Mouse (Mus musculus): ENCODE data around the gene Smad6. TPM values are rescaled to one million over a fixed set of nuclear protein-coding genes. Genes with fewer than 3 reads are reported as not detected.
A peak's percentile ranks its signal among the peaks of the same experiment; 100 is the strongest.

Smad6 gene
- polyA plus RNA-seq, 2 experiments, result 1.8 to 3.9 TPM

DNA sequence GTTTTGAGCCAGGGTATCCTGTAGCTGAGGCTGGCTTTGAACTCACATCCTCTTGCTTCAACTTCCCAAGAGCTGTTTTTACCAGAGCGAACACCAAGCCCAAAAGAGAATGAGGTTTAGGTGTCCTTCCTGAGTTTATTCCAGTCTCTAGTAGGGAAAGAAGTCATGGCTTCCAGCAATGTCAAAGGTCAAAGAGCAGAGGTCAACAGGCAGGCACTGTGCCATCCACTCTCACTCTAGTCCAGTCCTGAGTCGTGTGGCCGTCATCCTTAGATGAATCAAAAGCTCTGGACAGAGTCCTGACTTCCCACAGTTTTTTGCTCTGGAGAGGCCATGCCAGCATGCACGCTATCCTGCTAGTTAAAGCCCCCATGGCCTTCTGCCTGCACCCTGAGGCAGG, 30.7 kb downstream of the Smad6 start:
- Histone ChIP-seq H3K9ac (replicated peaks) (no peak overlapping the region), H3K4me1 (replicated peaks; ENCODE audit: control insufficient read depth in 2 of 2, insufficient read depth in 2 of 2, low read length in 1 of 2) (peaks cover 0 to 17% of the 10 kb centered on the region in 2 experiments; a peak in 3 of 4 replicates), H3K27me3 (ENCODE audit: control insufficient read depth, insufficient read depth, low read length) (no peaks in the 10 kb centered on the region), H3K36me3 (replicated peaks; ENCODE audit: control insufficient read depth, insufficient read depth, low read depth) (no peaks in the 10 kb centered on the region), H3K4me2 (ENCODE audit: low read depth) (no peak overlapping the region), H3K4me3 (ENCODE audit: insufficient read depth in 1 of 2, low read depth in 2 of 2, low read length in 2 of 2) (no peak overlapping the region), H3K9me3 (ENCODE audit: control insufficient read depth, low read length) (no peaks in the 10 kb centered on the region), H3K27ac (no peak overlapping the region)
- ATAC-seq (ENCODE audit: insufficient read depth) (no peak), DNase-seq (ENCODE audit: low read depth in 3 of 3, low spot score in 3 of 3) (no peak)
- 60% methylated on average over 4 of the region's 4 CpGs for whole genome bisulfite sequencing (ENCODE audit: insufficient replicate concordance)
- TF ChIP-seq EP300 (IDR thresholded peaks at IDR 0.05; ENCODE audit: low read depth), result no peak
- no peak for TF ChIP-seq CTCF (IDR thresholded peaks at IDR 0.05; ENCODE audit: low read depth)

DNA sequence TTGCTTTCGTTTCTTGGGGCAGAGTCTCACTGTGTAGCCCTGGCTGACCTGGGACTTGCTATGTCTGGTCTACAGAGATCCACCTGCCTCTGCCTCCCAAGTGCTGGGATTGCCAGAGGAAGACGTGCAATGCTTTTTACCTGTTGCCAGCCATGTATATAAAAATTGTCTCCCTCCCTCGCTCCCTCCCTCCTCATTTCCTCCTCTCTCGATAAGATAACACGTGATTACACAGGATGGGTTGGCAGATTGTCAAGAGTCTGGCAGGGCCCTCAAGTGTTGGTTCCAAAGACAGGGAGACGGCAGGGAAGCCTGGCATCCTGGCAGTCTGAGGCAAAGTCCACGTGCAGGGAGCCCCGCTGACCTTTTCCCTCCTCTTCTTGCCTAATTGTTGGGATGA, 32.2 kb downstream of the Smad6 start:
- no peak for ATAC-seq (ENCODE audit: insufficient read depth)
- Histone ChIP-seq H3K27ac (no peak overlapping the region), H3K4me3 (ENCODE audit: insufficient read depth in 1 of 2, low read depth in 2 of 2, low read length in 2 of 2) (no peak overlapping the region), H3K4me1 (replicated peaks; ENCODE audit: control insufficient read depth in 2 of 2, insufficient read depth in 2 of 2, low read length in 1 of 2) (peaks cover 0 to 22% of the 10 kb centered on the region in 2 experiments; a peak in 3 of 4 replicates), H3K9me3 (ENCODE audit: control insufficient read depth, low read length) (no peaks in the 10 kb centered on the region), H3K4me2 (ENCODE audit: low read depth) (no peak overlapping the region), H3K9ac (replicated peaks) (no peak overlapping the region), H3K36me3 (replicated peaks; ENCODE audit: control insufficient read depth, insufficient read depth, low read depth) (no peaks in the 10 kb centered on the region), H3K27me3 (ENCODE audit: control insufficient read depth, insufficient read depth, low read length) (no peaks in the 10 kb centered on the region)
- TF ChIP-seq EP300 (IDR thresholded peaks at IDR 0.05; ENCODE audit: low read depth) (no peak), CTCF (IDR thresholded peaks at IDR 0.05; ENCODE audit: low read depth) (no peak)
- no peak for DNase-seq (ENCODE audit: low read depth in 3 of 3, low spot score in 3 of 3)
- WGBS (ENCODE audit: insufficient replicate concordance), result 33% methylated on average over 8 of the region's 8 CpGs

DNA sequence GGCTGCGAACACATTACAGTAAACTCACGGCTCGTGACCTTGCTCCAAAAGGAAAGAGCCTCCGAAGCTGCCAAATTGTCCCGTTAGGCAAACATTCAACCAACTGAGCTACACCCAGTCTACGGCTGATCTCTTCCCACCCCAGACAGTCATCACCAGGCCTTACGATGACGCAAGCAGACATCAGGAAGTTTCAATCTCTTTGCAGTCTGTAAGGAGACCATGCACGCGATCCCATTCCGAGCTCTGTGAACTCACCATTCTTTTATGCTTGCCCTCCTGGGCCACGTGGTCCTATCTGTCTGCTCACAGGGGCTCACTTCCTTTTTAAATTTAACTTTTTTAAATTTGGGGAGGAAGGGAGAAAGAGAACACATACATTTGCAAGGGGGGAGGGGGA, 32.6 kb downstream of the Smad6 start:
- peaks cover 0 to 26% of the 10 kb centered on the region in 2 experiments for H3K4me1 ChIP-seq (replicated peaks; ENCODE audit: control insufficient read depth in 2 of 2, insufficient read depth in 2 of 2, low read length in 1 of 2)
- 48% methylated on average over 12 of the region's 12 CpGs for WGBS (ENCODE audit: insufficient replicate concordance)
- ATAC-seq (ENCODE audit: insufficient read depth) (no peak), DNase-seq (ENCODE audit: low read depth in 3 of 3, low spot score in 3 of 3) (no peak)
- no peak overlapping the region for H3K9ac ChIP-seq (replicated peaks)
- no peaks in the 10 kb centered on the region for H3K9me3 ChIP-seq (ENCODE audit: control insufficient read depth, low read length)
- no peak overlapping the region for H3K4me2 ChIP-seq (ENCODE audit: low read depth)
- no peaks in the 10 kb centered on the region for H3K36me3 ChIP-seq (replicated peaks; ENCODE audit: control insufficient read depth, insufficient read depth, low read depth)
- H3K4me3 ChIP-seq (ENCODE audit: insufficient read depth in 1 of 2, low read depth in 2 of 2, low read length in 2 of 2), result no peak overlapping the region
- no peaks in the 10 kb centered on the region for H3K27me3 ChIP-seq (ENCODE audit: control insufficient read depth, insufficient read depth, low read length)
- H3K27ac ChIP-seq, result no peak overlapping the region
- TF ChIP-seq EP300 (IDR thresholded peaks at IDR 0.05; ENCODE audit: low read depth), result no peak
- TF ChIP-seq CTCF (IDR thresholded peaks at IDR 0.05; ENCODE audit: low read depth), result no peak

DNA sequence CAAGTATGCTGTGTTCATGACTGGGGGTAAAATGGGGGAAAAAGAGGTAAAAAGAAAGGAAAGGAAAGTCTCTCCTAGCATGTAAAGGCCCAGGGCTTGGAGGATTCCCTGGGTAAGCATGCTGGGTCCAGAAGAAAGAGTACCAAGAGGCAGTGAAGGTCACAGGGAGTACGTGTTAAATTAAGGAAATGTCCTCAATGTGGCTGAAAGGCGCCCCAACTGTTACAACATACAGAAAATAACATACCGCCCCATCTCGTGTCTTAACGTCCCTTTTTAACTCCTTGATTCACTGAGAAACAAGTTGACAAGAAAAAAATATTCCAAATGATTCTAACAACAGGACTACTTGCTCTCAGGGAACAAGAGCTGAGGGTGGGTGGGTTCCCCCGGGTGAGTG, 36.7 kb downstream of the Smad6 start:
- peaks cover 0 to 36% of the 10 kb centered on the region in 2 experiments for H3K4me1 ChIP-seq (replicated peaks; ENCODE audit: control insufficient read depth in 2 of 2, insufficient read depth in 2 of 2, low read length in 1 of 2)
- no peaks in the 10 kb centered on the region for H3K9me3 ChIP-seq (ENCODE audit: control insufficient read depth, low read length)
- no peak for ATAC-seq (ENCODE audit: insufficient read depth)
- TF ChIP-seq EP300 (IDR thresholded peaks at IDR 0.05; ENCODE audit: low read depth), result no peak
- no peak for TF ChIP-seq CTCF (IDR thresholded peaks at IDR 0.05; ENCODE audit: low read depth)
- no peak for DNase-seq (ENCODE audit: low read depth in 3 of 3, low spot score in 3 of 3)
- H3K27ac ChIP-seq, result no peak overlapping the region
- WGBS (ENCODE audit: insufficient replicate concordance), result 62% methylated on average over 6 of the region's 6 CpGs
- H3K9ac ChIP-seq (replicated peaks), result no peak overlapping the region
- no peak overlapping the region for H3K4me3 ChIP-seq (ENCODE audit: insufficient read depth in 1 of 2, low read depth in 2 of 2, low read length in 2 of 2)
- H3K27me3 ChIP-seq (ENCODE audit: control insufficient read depth, insufficient read depth, low read length), result no peaks in the 10 kb centered on the region
- no peak overlapping the region for H3K4me2 ChIP-seq (ENCODE audit: low read depth)
- no peaks in the 10 kb centered on the region for H3K36me3 ChIP-seq (replicated peaks; ENCODE audit: control insufficient read depth, insufficient read depth, low read depth)

DNA sequence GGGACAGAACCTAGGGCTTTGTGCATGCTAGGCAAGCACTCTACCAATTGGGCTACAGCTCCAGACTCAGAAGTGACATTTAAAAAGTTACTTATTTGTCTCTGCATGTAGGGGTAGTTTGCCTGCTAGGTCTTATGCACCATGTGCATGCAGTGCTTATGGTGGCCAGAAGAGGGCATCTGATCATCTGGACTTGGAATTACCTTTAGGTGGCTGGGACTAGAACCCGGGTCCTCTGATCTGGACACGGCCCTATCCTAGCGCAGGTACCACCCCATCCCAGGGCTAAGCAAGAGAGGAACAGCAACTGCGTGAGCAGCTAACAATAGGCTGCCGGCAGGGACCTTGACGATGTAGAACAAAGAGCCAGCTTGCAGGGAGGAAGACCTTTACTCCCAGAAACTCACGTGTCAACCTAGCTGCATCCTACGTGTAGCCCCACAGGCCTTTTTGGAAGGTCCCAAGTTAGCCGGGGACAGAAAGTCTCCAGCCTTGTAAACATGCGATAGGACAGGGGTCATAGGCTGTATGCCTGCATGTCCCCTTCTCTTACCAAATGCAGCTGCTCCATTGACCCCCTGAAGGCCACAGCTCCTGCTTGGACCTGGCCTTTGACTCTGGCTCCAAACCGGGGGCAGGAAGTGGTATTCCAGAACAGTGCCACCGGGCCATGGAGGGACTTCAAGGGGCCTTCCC, 38.8 kb downstream of the Smad6 start:
- no peaks in the 10 kb centered on the region for H3K27me3 ChIP-seq (ENCODE audit: control insufficient read depth, insufficient read depth, low read length)
- no peak overlapping the region for H3K4me3 ChIP-seq (ENCODE audit: insufficient read depth in 1 of 2, low read depth in 2 of 2, low read length in 2 of 2)
- ATAC-seq (ENCODE audit: insufficient read depth), result 0 out of 2 replicates have a peak, but pooled peaks have one; percentile 13
- no peak overlapping the region for H3K27ac ChIP-seq
- DNase-seq (ENCODE audit: low read depth in 3 of 3, low spot score in 3 of 3), result no peak
- H3K9ac ChIP-seq (replicated peaks), result no peak overlapping the region
- H3K4me2 ChIP-seq (ENCODE audit: low read depth), result no peak overlapping the region
- no peaks in the 10 kb centered on the region for H3K36me3 ChIP-seq (replicated peaks; ENCODE audit: control insufficient read depth, insufficient read depth, low read depth)
- 66% methylated on average over 12 of the region's 12 CpGs for WGBS (ENCODE audit: insufficient replicate concordance)
- TF ChIP-seq CTCF (IDR thresholded peaks at IDR 0.05; ENCODE audit: low read depth) (peak; percentile 83), EP300 (IDR thresholded peaks at IDR 0.05; ENCODE audit: low read depth) (no peak)
- no peaks in the 10 kb centered on the region for H3K9me3 ChIP-seq (ENCODE audit: control insufficient read depth, low read length)
- peaks cover 0 to 39% of the 10 kb centered on the region in 2 experiments; a peak in 3 of 4 replicates for H3K4me1 ChIP-seq (replicated peaks; ENCODE audit: control insufficient read depth in 2 of 2, insufficient read depth in 2 of 2, low read length in 1 of 2)
